Mouse (Mus musculus): ENCODE data around the gene H2-M10.6. TPM values are rescaled to one million over a fixed set of nuclear protein-coding genes. Genes with fewer than 3 reads are reported as not detected.
"Not testable (repeated sequence)": the region's sequence is repeated elsewhere in the genome, so short reads cannot be mapped to it uniquely, and the experiment has no call there.

H2-M10.6 gene
- total RNA-seq (2021) (not detected), polyA plus RNA-seq (2012; rRNA removed) (not detected in 2 replicates)
- long read RNA-seq, result 0 reads

GRCm38 (mm10) chr17:36811871-36812270 lies at the start of gene H2-M10.6:
Gene H2-M10.6, plus strand, starts transcription at chr17:36812171.
- DNase-seq, result no peak

- no peak for DNase-seq
These were observed 48.2 kb upstream of the H2-M10.6 start for GRCm38 (mm10) chr17:36763816-36764215.

DNA sequence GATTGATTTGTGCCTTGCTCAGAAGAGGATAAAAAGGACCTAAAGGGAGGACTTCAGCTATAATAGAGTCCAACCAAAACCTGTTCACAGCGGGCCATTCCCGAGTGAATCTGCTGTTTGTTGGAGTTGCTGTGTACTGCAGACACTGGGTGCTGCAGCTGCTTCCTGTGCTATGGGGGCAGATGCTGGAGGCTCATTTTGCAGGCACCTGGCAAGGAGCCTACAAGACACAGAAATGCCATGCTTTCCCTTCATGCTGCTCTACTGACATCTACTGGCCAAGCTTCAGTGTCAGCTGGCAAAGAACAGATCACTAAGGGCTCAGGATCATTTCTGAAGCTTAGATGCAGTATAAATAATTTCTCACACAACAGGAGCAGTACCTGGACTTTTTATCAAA lies 47.7 kb upstream of the H2-M10.6 start:
- DNase-seq, result peak; percentile 20

GRCm38 (mm10) chr17:36765403-36765802 lies 46.6 kb upstream of the H2-M10.6 start:
- peak; percentile 17 for DNase-seq

DNA sequence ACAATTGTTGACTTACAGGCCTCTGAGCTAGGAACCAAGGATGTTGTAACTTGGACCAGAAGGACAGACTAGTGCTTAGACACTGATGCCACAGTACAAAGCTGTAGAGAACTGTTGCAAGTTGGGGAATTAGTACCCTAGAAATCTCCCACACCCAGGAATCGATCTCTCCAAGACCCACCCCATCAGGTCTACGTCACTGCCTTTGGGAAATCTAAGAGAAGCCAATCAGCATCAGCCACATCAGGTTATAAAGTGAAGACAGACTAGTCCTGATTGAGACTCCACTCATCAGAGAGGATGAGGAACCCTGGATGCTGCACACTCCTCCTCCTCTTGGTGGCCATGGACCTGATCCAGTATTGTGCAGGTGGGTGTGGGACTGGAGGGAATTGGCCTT lies 39.4 kb upstream of the H2-M10.6 start, which contains the start of gene H2-M10.5:
TSS of gene H2-M10.5 (plus strand) at position 301 of the 400 bp plus-strand sequence.
- DNase-seq, result not testable (repeated sequence)

GRCm38 (mm10) chr17:36781533-36781932 lies 30.4 kb upstream of the H2-M10.6 start:
- no peak for DNase-seq

GRCm38 (mm10) chr17:36786483-36786886 lies 25.5 kb upstream of the H2-M10.6 start:
- DNase-seq, result peak; percentile 21

GRCm38 (mm10) chr17:36788351-36788750 lies 23.6 kb upstream of the H2-M10.6 start:
- DNase-seq, result no peak

DNA sequence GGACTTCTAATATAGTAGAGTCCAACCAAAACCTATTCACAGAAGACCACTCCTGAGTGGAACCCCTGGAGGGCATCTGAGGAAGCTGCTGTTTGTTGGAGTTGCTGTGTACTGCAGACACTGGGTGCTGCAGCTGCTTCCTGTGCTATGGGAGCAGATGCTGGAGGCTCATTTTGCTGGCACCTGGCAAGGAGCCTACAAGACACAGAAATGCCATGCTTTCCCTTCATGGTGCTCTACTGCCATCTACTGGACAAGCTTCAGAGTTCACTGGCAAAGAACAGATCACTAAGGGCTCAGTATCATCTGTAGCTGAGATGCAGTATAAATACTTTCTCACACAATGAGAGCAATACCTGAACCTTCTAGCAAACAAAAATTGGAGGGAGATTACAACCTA lies 23.2 kb upstream of the H2-M10.6 start:
- peak; percentile 66 for DNase-seq

DNA sequence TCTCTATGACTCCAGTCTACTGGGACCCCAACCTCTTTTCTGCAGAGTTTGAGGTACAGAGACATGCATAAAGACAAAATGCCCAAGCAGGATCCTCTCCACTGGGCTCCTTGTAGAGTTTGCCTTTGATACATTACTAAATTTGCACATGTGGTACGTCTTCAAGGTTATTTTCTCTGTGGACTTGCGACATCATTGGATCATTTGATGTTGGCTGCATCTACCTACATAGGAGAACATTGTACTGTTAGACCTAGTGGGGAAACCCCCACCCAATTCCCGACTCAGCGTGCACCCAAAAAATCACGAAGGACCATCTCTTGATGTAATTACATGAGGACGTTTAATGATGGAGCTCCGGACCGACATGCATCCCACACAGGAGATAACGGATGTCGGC lies 12.5 kb upstream of the H2-M10.6 start:
- no peak for DNase-seq

DNA sequence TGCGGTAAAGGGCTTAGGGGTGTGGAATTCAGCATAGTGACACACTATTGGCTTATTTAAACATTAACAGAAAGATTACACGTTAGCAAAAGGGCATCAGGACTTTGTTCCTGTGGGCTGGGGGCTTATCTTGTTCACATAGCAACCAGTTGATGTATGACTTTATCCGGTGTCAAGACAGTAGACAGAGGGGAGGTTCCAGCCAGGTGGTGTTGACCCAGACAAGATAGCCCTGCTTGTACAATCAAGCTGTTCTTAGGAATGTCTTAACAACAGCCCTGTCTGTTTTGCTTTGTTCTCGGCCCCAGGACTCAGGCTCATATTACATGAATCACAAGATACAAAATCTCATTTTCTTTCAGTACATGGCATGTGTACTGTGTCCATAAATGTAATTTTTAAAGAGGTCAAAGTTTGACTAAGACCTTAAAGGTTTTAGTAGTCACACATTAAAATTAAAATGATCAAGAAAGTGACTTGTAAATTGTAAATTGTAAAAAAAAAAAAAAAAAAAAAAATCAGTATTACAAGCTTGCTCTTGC lies 12.0 kb upstream of the H2-M10.6 start:
- DNase-seq, result not testable (repeated sequence)

GRCm38 (mm10) chr17:36824005-36824404 lies 12.0 kb downstream of the H2-M10.6 start:
- peak; percentile 52 for DNase-seq

GRCm38 (mm10) chr17:36825525-36825924 lies 13.6 kb downstream of the H2-M10.6 start:
- DNase-seq, result no peak

- peak; percentile 82 for DNase-seq
These were observed 14.0 kb downstream of the H2-M10.6 start for GRCm38 (mm10) chr17:36826002-36826401.

- DNase-seq, result no peak
These were observed 16.5 kb downstream of the H2-M10.6 start for GRCm38 (mm10) chr17:36828488-36828887.

DNA sequence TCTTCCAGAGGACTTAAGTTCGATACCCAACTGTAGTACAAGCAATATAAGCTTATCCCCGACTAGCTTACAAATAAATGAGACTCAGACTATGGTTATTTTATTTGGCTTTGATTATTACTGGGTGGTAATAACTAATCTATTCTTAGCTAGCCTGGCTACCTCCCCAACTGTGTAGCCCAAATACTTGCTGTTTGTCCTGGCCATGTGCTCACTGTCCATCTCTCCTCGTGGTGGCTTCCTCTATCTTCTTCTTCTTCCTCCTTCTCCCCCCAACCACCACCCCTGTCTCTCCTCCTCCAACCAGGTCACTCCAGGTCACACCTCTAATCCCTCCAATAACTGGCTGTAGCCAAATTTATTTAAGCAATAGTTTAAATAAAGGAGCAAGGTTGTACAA lies 18.5 kb downstream of the H2-M10.6 start:
- DNase-seq, result no peak

- DNase-seq, result no peak
These were observed 20.7 kb downstream of the H2-M10.6 start for GRCm38 (mm10) chr17:36832694-36833093.

GRCm38 (mm10) chr17:36835591-36836426 lies 23.8 kb downstream of the H2-M10.6 start:
- DNase-seq, result peak; percentile 78

- DNase-seq, result no peak
These were observed 24.4 kb downstream of the H2-M10.6 start for GRCm38 (mm10) chr17:36836427-36836812.

- peak; percentile 100 for DNase-seq
These were observed 25.1 kb downstream of the H2-M10.6 start, which contains the start of gene Trim26 for GRCm38 (mm10) chr17:36836874-36837647. Gene Trim26, plus strand, starts transcription at chr17:36837134.

GRCm38 (mm10) chr17:36839001-36839400 lies 27.0 kb downstream of the H2-M10.6 start:
- no peak for DNase-seq

GRCm38 (mm10) chr17:36839931-36840330 lies 28.0 kb downstream of the H2-M10.6 start:
- no peak for DNase-seq
